Mouse (Mus musculus) granulocyte monocyte progenitor cell, adult 5-6 weeks (primary cell): ENCODE data around the gene Npm1. TPM values are rescaled to one million over a fixed set of nuclear protein-coding genes. Genes with fewer than 3 reads are reported as not detected.

Source experiments
- ATAC-seq: replicated peaks from 2 replicates; pipeline ENCODE4 v1.8.0; 2016; ENCODE audit warnings: mild to moderate bottlenecking, moderate TSS enrichment, inconsistent platforms; ENCODE audit not compliant: poor library complexity, severe bottlenecking
- total RNA-seq, 2 experiments: library from RNA; stranded (forward) in 1 of 2; stranded (reverse) in 1 of 2; fragments of 200-712, 200-1000 nt in 1 of 2; fragments of >200 nt in 1 of 2; fragmentation: Nextera tagmentation in 1 of 2; gene quantifications; 2 replicates each; pipeline ENCODE4 v1.2.3; 2014 to 2017

The Npm1 gene
- total RNA-seq, 2 experiments from 2014 or later: 2,367 to 3,358 TPM

GRCm38 (mm10) chr11:33193695-33194094 lies 30.7 kb upstream of the Npm1 start:
- ATAC-seq: no peak

- no peak for ATAC-seq
Observed at GRCm38 (mm10) chr11:33181804-33182203, 18.8 kb upstream of the Npm1 start.

- no peak; the same call in 1 of the 2 replicates for ATAC-seq
Observed at GRCm38 (mm10) chr11:33180701-33181116, 17.7 kb upstream of the Npm1 start.

GRCm38 (mm10) chr11:33179802-33180201 lies 16.8 kb upstream of the Npm1 start:
- ATAC-seq: no peak

GRCm38 (mm10) chr11:33176525-33177245 lies 13.7 kb upstream of the Npm1 start:
- ATAC-seq: peak; percentile 88

GRCm38 (mm10) chr11:33175768-33176167 lies 12.8 kb upstream of the Npm1 start:
- no peak for ATAC-seq

GRCm38 (mm10) chr11:33170489-33170888 lies 7.5 kb upstream of the Npm1 start:
- ATAC-seq: peak; percentile 97

GRCm38 (mm10) chr11:33162211-33162997 lies 602 bp downstream of the Npm1 start:
- ATAC-seq: peak; percentile 67

GRCm38 (mm10) chr11:33159741-33160140 lies 3.3 kb downstream of the Npm1 start:
- ATAC-seq: no peak

- no peak for ATAC-seq
Observed at GRCm38 (mm10) chr11:33157453-33158196, 5.4 kb downstream of the Npm1 start.

GRCm38 (mm10) chr11:33156436-33157015 lies 6.5 kb downstream of the Npm1 start:
- no peak for ATAC-seq

GRCm38 (mm10) chr11:33154459-33154858 lies 8.5 kb downstream of the Npm1 start:
- ATAC-seq: no peak

GRCm38 (mm10) chr11:33152997-33153396 lies 10.0 kb downstream of the Npm1 start:
- ATAC-seq: no peak

GRCm38 (mm10) chr11:33151780-33152145 lies 11.2 kb downstream of the Npm1 start:
- no peak for ATAC-seq

GRCm38 (mm10) chr11:33151128-33151779 lies 11.8 kb downstream of the Npm1 start:
- no peak for ATAC-seq

GRCm38 (mm10) chr11:33150364-33150763 lies 12.6 kb downstream of the Npm1 start:
- no peak for ATAC-seq

- no peak for ATAC-seq
Observed at GRCm38 (mm10) chr11:33149453-33149852, 13.6 kb downstream of the Npm1 start.

- peak; percentile 62 for ATAC-seq
Observed at GRCm38 (mm10) chr11:33149088-33149436, 13.9 kb downstream of the Npm1 start.

GRCm38 (mm10) chr11:33148338-33149087 lies 14.5 kb downstream of the Npm1 start:
- ATAC-seq: peak; percentile 58
